Mouse (Mus musculus): Measurements from ENCODE around the gene Fam216a. TPM values are rescaled to one million over a fixed set of nuclear protein-coding genes. Genes with fewer than 3 reads are reported as not detected.

The Fam216a gene
- polyA plus RNA-seq, 1 experiment from 2014 or later, result 158 TPM

- Histone ChIP-seq H3K9ac (replicated peaks; ENCODE audit: low read depth, low read length) (no peak overlapping the region), H3K36me3 (ENCODE audit: control insufficient read depth, insufficient read depth, low read length) (peaks cover 8% of the 10 kb centered on the region), H3K4me1 (ENCODE audit: control insufficient read depth, insufficient read depth, low read length) (peaks cover 8% of the 10 kb centered on the region), H3K4me3 (ENCODE audit: low read depth, low read length) (no peak overlapping the region), H3K4me2 (ENCODE audit: low read depth, low read length) (no peak overlapping the region), H3K27me3 (ENCODE audit: control insufficient read depth, insufficient read depth, low read length) (no peaks in the 10 kb centered on the region), H3K27ac (ENCODE audit: low read depth, low read length) (no peak overlapping the region), H3K9me3 (ENCODE audit: control insufficient read depth, low read length) (no peaks in the 10 kb centered on the region)
- no peak for ATAC-seq (ENCODE audit: low read depth)
- 44% methylated on average over 2 of the region's 2 CpGs for WGBS
Observed at GRCm38 (mm10) chr5:122393887-122394286, 21.7 kb upstream of the Fam216a start.

GRCm38 (mm10) chr5:122392227-122393004 is 20.3 kb upstream of the Fam216a start:
- Histone ChIP-seq H3K9me3 (ENCODE audit: control insufficient read depth, low read length) (no peaks in the 10 kb centered on the region), H3K27ac (ENCODE audit: low read depth, low read length) (peak overlapping the region; percentile 16; the same call in 1 of the 2 replicates), H3K36me3 (ENCODE audit: control insufficient read depth, insufficient read depth, low read length) (no peaks in the 10 kb centered on the region), H3K4me3 (ENCODE audit: low read depth, low read length) (peak overlapping the region; percentile 58), H3K9ac (replicated peaks; ENCODE audit: low read depth, low read length) (peak overlapping the region; percentile 72), H3K4me2 (ENCODE audit: low read depth, low read length) (peak overlapping the region; percentile 82), H3K4me1 (ENCODE audit: control insufficient read depth, insufficient read depth, low read length) (peaks cover 8% of the 10 kb centered on the region), H3K27me3 (ENCODE audit: control insufficient read depth, insufficient read depth, low read length) (no peaks in the 10 kb centered on the region)
- 17% methylated on average over 19 of the region's 19 CpGs for WGBS
- ATAC-seq (ENCODE audit: low read depth), result peak; percentile 22; the same call in 1 of the 2 replicates

- Histone ChIP-seq H3K9me3 (ENCODE audit: control insufficient read depth, low read length) (no peaks in the 10 kb centered on the region), H3K27ac (ENCODE audit: low read depth, low read length) (peak within 1 kb of the TSS; percentile 16; the same call in 1 of the 2 replicates), H3K27me3 (ENCODE audit: control insufficient read depth, insufficient read depth, low read length) (no peaks in the 10 kb centered on the region), H3K4me3 (ENCODE audit: low read depth, low read length) (peak within 1 kb of the TSS; percentile 58), H3K36me3 (ENCODE audit: control insufficient read depth, insufficient read depth, low read length) (no peaks in the 10 kb centered on the region), H3K4me2 (ENCODE audit: low read depth, low read length) (peak within 1 kb of the TSS; percentile 82), H3K9ac (replicated peaks; ENCODE audit: low read depth, low read length) (peak within 1 kb of the TSS; percentile 72), H3K4me1 (ENCODE audit: control insufficient read depth, insufficient read depth, low read length) (peaks cover 8% of the 10 kb centered on the region)
- peak; percentile 87; the same call in 1 of the 2 replicates for ATAC-seq (ENCODE audit: low read depth)
- under 1% methylated on average over 39 of the region's 39 CpGs for WGBS
Observed at GRCm38 (mm10) chr5:122391786-122392180, 19.6 kb upstream of the Fam216a start, which contains the start of gene Arpc3. TSS of gene Arpc3 (plus strand) at chr5:122391878.

GRCm38 (mm10) chr5:122391178-122391785 is 19.1 kb upstream of the Fam216a start:
- H3K4me2 ChIP-seq (ENCODE audit: low read depth, low read length), result peak overlapping the region; percentile 15; the same call in 1 of the 2 replicates
- ATAC-seq (ENCODE audit: low read depth), result peak; percentile 13; the same call in 1 of the 2 replicates
- peak overlapping the region; percentile 58 for H3K4me3 ChIP-seq (ENCODE audit: low read depth, low read length)
- H3K9me3 ChIP-seq (ENCODE audit: control insufficient read depth, low read length), result no peaks in the 10 kb centered on the region
- no peaks in the 10 kb centered on the region for H3K27me3 ChIP-seq (ENCODE audit: control insufficient read depth, insufficient read depth, low read length)
- H3K27ac ChIP-seq (ENCODE audit: low read depth, low read length), result no peak overlapping the region
- H3K36me3 ChIP-seq (ENCODE audit: control insufficient read depth, insufficient read depth, low read length), result no peaks in the 10 kb centered on the region
- H3K4me1 ChIP-seq (ENCODE audit: control insufficient read depth, insufficient read depth, low read length), result peaks cover 8% of the 10 kb centered on the region
- 53% methylated on average over 15 of the region's 16 CpGs for WGBS
- peak overlapping the region; percentile 72; the same call in 1 of the 2 replicates for H3K9ac ChIP-seq (replicated peaks; ENCODE audit: low read depth, low read length)

- H3K27ac ChIP-seq (ENCODE audit: low read depth, low read length), result no peak overlapping the region
- no peak overlapping the region for H3K4me3 ChIP-seq (ENCODE audit: low read depth, low read length)
- no peaks in the 10 kb centered on the region for H3K27me3 ChIP-seq (ENCODE audit: control insufficient read depth, insufficient read depth, low read length)
- ATAC-seq (ENCODE audit: low read depth), result no peak
- H3K36me3 ChIP-seq (ENCODE audit: control insufficient read depth, insufficient read depth, low read length), result no peaks in the 10 kb centered on the region
- H3K4me1 ChIP-seq (ENCODE audit: control insufficient read depth, insufficient read depth, low read length), result peaks cover 8% of the 10 kb centered on the region
- no peak overlapping the region for H3K9ac ChIP-seq (replicated peaks; ENCODE audit: low read depth, low read length)
- H3K4me2 ChIP-seq (ENCODE audit: low read depth, low read length), result no peak overlapping the region
- H3K9me3 ChIP-seq (ENCODE audit: control insufficient read depth, low read length), result no peaks in the 10 kb centered on the region
Observed at GRCm38 (mm10) chr5:122390671-122391070, 18.5 kb upstream of the Fam216a start.

- Histone ChIP-seq H3K9me3 (ENCODE audit: control insufficient read depth, low read length) (no peaks in the 10 kb centered on the region), H3K27me3 (ENCODE audit: control insufficient read depth, insufficient read depth, low read length) (no peaks in the 10 kb centered on the region), H3K9ac (replicated peaks; ENCODE audit: low read depth, low read length) (no peak overlapping the region), H3K4me3 (ENCODE audit: low read depth, low read length) (no peak overlapping the region), H3K27ac (ENCODE audit: low read depth, low read length) (no peak overlapping the region), H3K4me2 (ENCODE audit: low read depth, low read length) (no peak overlapping the region), H3K36me3 (ENCODE audit: control insufficient read depth, insufficient read depth, low read length) (no peaks in the 10 kb centered on the region), H3K4me1 (ENCODE audit: control insufficient read depth, insufficient read depth, low read length) (peaks cover 8% of the 10 kb centered on the region)
- ATAC-seq (ENCODE audit: low read depth), result no peak
- 92% methylated on average over 5 of the region's 5 CpGs for WGBS
Observed at GRCm38 (mm10) chr5:122390006-122390405, 17.8 kb upstream of the Fam216a start.

- no peak overlapping the region for H3K27ac ChIP-seq (ENCODE audit: low read depth, low read length)
- H3K4me1 ChIP-seq (ENCODE audit: control insufficient read depth, insufficient read depth, low read length), result no peaks in the 10 kb centered on the region
- H3K9ac ChIP-seq (replicated peaks; ENCODE audit: low read depth, low read length), result no peak overlapping the region
- no peak overlapping the region for H3K4me3 ChIP-seq (ENCODE audit: low read depth, low read length)
- peak; percentile 58; the same call in 1 of the 2 replicates for ATAC-seq (ENCODE audit: low read depth)
- H3K9me3 ChIP-seq (ENCODE audit: control insufficient read depth, low read length), result no peaks in the 10 kb centered on the region
- H3K4me2 ChIP-seq (ENCODE audit: low read depth, low read length), result no peak overlapping the region
- H3K27me3 ChIP-seq (ENCODE audit: control insufficient read depth, insufficient read depth, low read length), result no peaks in the 10 kb centered on the region
- H3K36me3 ChIP-seq (ENCODE audit: control insufficient read depth, insufficient read depth, low read length), result peaks cover 23% of the 10 kb centered on the region
- 59% methylated on average over 11 of the region's 11 CpGs for WGBS
Observed at GRCm38 (mm10) chr5:122379374-122380155, 7.4 kb upstream of the Fam216a start.

- ATAC-seq (ENCODE audit: low read depth), result no peak
- Histone ChIP-seq H3K4me3 (ENCODE audit: low read depth, low read length) (no peak overlapping the region), H3K27me3 (ENCODE audit: control insufficient read depth, insufficient read depth, low read length) (no peaks in the 10 kb centered on the region), H3K9ac (replicated peaks; ENCODE audit: low read depth, low read length) (no peak overlapping the region), H3K27ac (ENCODE audit: low read depth, low read length) (no peak overlapping the region), H3K36me3 (ENCODE audit: control insufficient read depth, insufficient read depth, low read length) (peaks cover 23% of the 10 kb centered on the region), H3K4me2 (ENCODE audit: low read depth, low read length) (no peak overlapping the region), H3K9me3 (ENCODE audit: control insufficient read depth, low read length) (no peaks in the 10 kb centered on the region), H3K4me1 (ENCODE audit: control insufficient read depth, insufficient read depth, low read length) (peaks cover 5% of the 10 kb centered on the region; the same call in 1 of the 2 replicates)
- WGBS, result 95% methylated on average over 12 of the region's 12 CpGs
Observed at GRCm38 (mm10) chr5:122378171-122378570, 6.0 kb upstream of the Fam216a start.
